Mouse (Mus musculus): ENCODE data around the gene Gm49630. TPM values are rescaled to one million over a fixed set of nuclear protein-coding genes. Genes with fewer than 3 reads are reported as not detected.
"Not testable (repeated sequence)": the region's sequence is repeated elsewhere in the genome, so short reads cannot be mapped to it uniquely, and the experiment has no call there.

Gm49630 gene
- polyA plus RNA-seq, 1 experiment from 2014 or later = not detected

- in situ Hi-C loops (cut with MboI; ENCODE audit: low pct_unique_long_range_greater_than_20kb); DNase-seq (ENCODE audit: low read depth, low spot score); POLR2A ChIA-PET; H3K27me3 ChIP-seq; CTCF ChIA-PET; ATAC-seq: not testable (repeated sequence)
Measured at GRCm38 (mm10) chr17:7326415-7326814, 45.4 kb downstream of the Gm49630 start.

- in situ Hi-C loops (cut with MboI; ENCODE audit: low pct_unique_long_range_greater_than_20kb); H3K27me3 ChIP-seq; POLR2A ChIA-PET: not testable (repeated sequence)
Measured at GRCm38 (mm10) chr17:7324346-7324745, 47.4 kb downstream of the Gm49630 start, which contains the start of gene Tcp10a. TSS of gene Tcp10a (plus strand) at chr17:7324646.

GRCm38 (mm10) chr17:7319789-7320188, 52.0 kb downstream of the Gm49630 start:
- CTCF ChIA-PET; DNase-seq (ENCODE audit: low read depth, low spot score); H3K27me3 ChIP-seq; ATAC-seq; POLR2A ChIA-PET; in situ Hi-C loops (cut with MboI; ENCODE audit: low pct_unique_long_range_greater_than_20kb): not testable (repeated sequence)

More at GRCm38 (mm10) chr17:7324346-7324745, 47.4 kb downstream of the Gm49630 start, which contains the start of gene Tcp10a:
- ATAC-seq; DNase-seq (ENCODE audit: low read depth, low spot score); CTCF ChIA-PET: not testable (repeated sequence)

- ATAC-seq; POLR2A ChIA-PET; DNase-seq (ENCODE audit: low read depth, low spot score); in situ Hi-C loops (cut with MboI; ENCODE audit: low pct_unique_long_range_greater_than_20kb); CTCF ChIA-PET; H3K27me3 ChIP-seq: not testable (repeated sequence)
Measured at GRCm38 (mm10) chr17:7315693-7316382, 55.9 kb downstream of the Gm49630 start.

- DNase-seq (ENCODE audit: low read depth, low spot score); H3K27me3 ChIP-seq; CTCF ChIA-PET; POLR2A ChIA-PET; in situ Hi-C loops (cut with MboI; ENCODE audit: low pct_unique_long_range_greater_than_20kb): not testable (repeated sequence)
- ATAC-seq = peak; percentile 78
- TF ChIP-seq CTCF (IDR thresholded peaks at IDR 0.05) = peak; percentile 71
Measured at GRCm38 (mm10) chr17:7306278-7307196, 65.2 kb downstream of the Gm49630 start.

Other genes with a start within 250 kb of the Gm49630 start
- gene Rps6ka2, start 201.9 kb downstream of the Gm49630 start, polyA plus RNA-seq (2021) = 19.9 TPM
- 0.03 TPM for gene Tcp10a, start 47.3 kb downstream of the Gm49630 start, polyA plus RNA-seq (2021)
- gene Ttll2, start 19.3 kb downstream of the Gm49630 start, polyA plus RNA-seq (2021) = 0.19 TPM
- 2.1 TPM for gene Unc93a2, start 13.5 kb upstream of the Gm49630 start, polyA plus RNA-seq (2021)

Measured in Patski (cell line).